Comparison of ENCODE assay signal across 11 mouse cellular contexts in the genomic region with DNA sequence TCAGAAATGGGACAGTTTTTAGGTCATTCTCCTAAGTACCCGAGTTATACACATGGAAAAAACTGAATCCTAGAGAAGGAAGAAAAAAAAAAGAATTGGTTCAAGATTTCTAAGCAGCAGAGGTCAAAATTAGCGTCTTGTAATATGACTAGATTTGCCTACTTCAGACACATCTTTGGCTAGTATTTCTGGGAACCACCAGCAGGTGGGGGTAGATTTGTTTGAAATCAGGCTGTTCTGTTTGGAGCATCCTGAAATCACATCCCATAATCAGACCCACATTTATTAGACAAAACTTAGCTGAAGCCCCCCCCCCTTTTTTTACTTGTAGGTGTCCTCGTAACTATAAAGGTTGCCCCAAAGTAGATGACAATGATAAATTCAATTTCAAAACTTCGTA. TPM values are rescaled to one million over a fixed set of nuclear protein-coding genes. Genes with fewer than 3 reads are reported as not detected.
DNase-seq lines count a peak whose midpoint lies in the region; ATAC-seq and TF ChIP-seq lines count a peak whose summit lies in the region.
"Had no signal": no experiment of that assay in that cellular context is flagged by ENCODE, and none has a peak within 500 bp of the region (broad histone marks: within the 10 kb centered on the region; RNA-seq: fewer than 3 reads in every experiment).

No protein-coding gene starts in this region.

- no peaks in the 10 kb centered on the region for H3K4me1 ChIP-seq in hindbrain, embryonic 11.5 days (replicated peaks; ENCODE audit: control insufficient read depth, insufficient read depth, low read length)
- H3K4me1 ChIP-seq in hindbrain, embryonic 13.5 days (replicated peaks), result no peaks in the 10 kb centered on the region
- no peaks in the 10 kb centered on the region for H3K4me1 ChIP-seq in lung, embryonic 14.5 days (ENCODE audit: insufficient read depth)
- H3K4me1 ChIP-seq: heart, embryonic 13.5 days had no signal

- H3K9me3 ChIP-seq in hindbrain, embryonic 11.5 days (ENCODE audit: control insufficient read depth, low read length), result no peaks in the 10 kb centered on the region
- no peaks in the 10 kb centered on the region for H3K9me3 ChIP-seq in hindbrain, embryonic 13.5 days
- no peaks in the 10 kb centered on the region for H3K9me3 ChIP-seq in lung, embryonic 14.5 days (ENCODE audit: low read depth, low read length)
- H3K9me3 ChIP-seq: heart, embryonic 13.5 days had no signal

- H3K27ac ChIP-seq in hindbrain, embryonic 11.5 days (ENCODE audit: low read depth, low read length), result no peak overlapping the region
- H3K27ac ChIP-seq in hindbrain, embryonic 13.5 days, result no peak overlapping the region
- H3K27ac ChIP-seq in lung, embryonic 14.5 days (ENCODE audit: low read depth), result no peak overlapping the region
- H3K27ac ChIP-seq: heart, embryonic 13.5 days had no signal

- H3K4me2 ChIP-seq in hindbrain, embryonic 11.5 days (replicated peaks; ENCODE audit: low read depth, low read length), result no peak overlapping the region
- H3K4me2 ChIP-seq in hindbrain, embryonic 13.5 days, result no peak overlapping the region
- H3K4me2 ChIP-seq in lung, embryonic 14.5 days, result no peak overlapping the region
- H3K4me2 ChIP-seq: heart, embryonic 13.5 days had no signal

- no peaks in the 10 kb centered on the region for H3K36me3 ChIP-seq in hindbrain, embryonic 11.5 days (ENCODE audit: control insufficient read depth, insufficient read depth, low read length)
- H3K36me3 ChIP-seq in hindbrain, embryonic 13.5 days, result no peaks in the 10 kb centered on the region
- no peaks in the 10 kb centered on the region for H3K36me3 ChIP-seq in lung, embryonic 14.5 days (ENCODE audit: insufficient read depth)
- H3K36me3 ChIP-seq: heart, embryonic 13.5 days had no signal

- H3K4me3 ChIP-seq in hindbrain, embryonic 11.5 days (ENCODE audit: low read depth, low read length), result no peak overlapping the region
- H3K4me3 ChIP-seq in hindbrain, embryonic 13.5 days, result no peak overlapping the region
- H3K4me3 ChIP-seq in lung, embryonic 14.5 days (ENCODE audit: low read depth, low read length), result no peak overlapping the region
- H3K4me3 ChIP-seq: heart, embryonic 13.5 days had no signal

- WGBS in hindbrain, embryonic 11.5 days, result 66% methylated on average over 4 of the region's 4 CpGs
- WGBS in hindbrain, embryonic 13.5 days, result 58% methylated on average over 4 of the region's 4 CpGs
- 52% methylated on average over 4 of the region's 4 CpGs for WGBS in lung, embryonic 14.5 days

- no peak for ATAC-seq in hindbrain, embryonic 11.5 days (ENCODE audit: low FRiP score)
- ATAC-seq in hindbrain, embryonic 13.5 days (ENCODE audit: low FRiP score), result no peak
- ATAC-seq in lung, embryonic 14.5 days (ENCODE audit: insufficient read depth), result no peak

- TF ChIP-seq CTCF in lung, embryonic 14.5 days (IDR thresholded peaks at IDR 0.05; ENCODE audit: low read depth), result peak; percentile 39; the same call in 1 of the 2 replicates

- H3K9ac ChIP-seq in hindbrain, embryonic 11.5 days (ENCODE audit: low read depth, low read length), result no peak overlapping the region
- H3K9ac ChIP-seq in hindbrain, embryonic 13.5 days, result no peak overlapping the region
- H3K9ac ChIP-seq in lung, embryonic 14.5 days, result no peak overlapping the region
- H3K9ac ChIP-seq: heart, embryonic 13.5 days had no signal

- H3K27me3 ChIP-seq in hindbrain, embryonic 11.5 days (ENCODE audit: control insufficient read depth, insufficient read depth, low read length), result no peaks in the 10 kb centered on the region
- H3K27me3 ChIP-seq in hindbrain, embryonic 13.5 days, result 0 out of 2 replicates have a peak, but pooled peaks cover 2% of the 10 kb centered on the region
- no peaks in the 10 kb centered on the region for H3K27me3 ChIP-seq in lung, embryonic 14.5 days (ENCODE audit: insufficient read depth, low read length)
- H3K27me3 ChIP-seq: heart, embryonic 13.5 days had no signal

- DNase-seq in hindbrain, embryonic 11.5 days (ENCODE audit: low spot score), result peak; percentile 19
- peak; percentile 62 for DNase-seq in lung, embryonic 14.5 days
- DNase-seq in lung, adult 18-20 months, result no peak
- peak; percentile 34 for DNase-seq in R1 (ENCODE audit: low read depth, low spot score)
- DNase-seq in layer of hippocampus, postnatal 10 days (ENCODE audit: low spot score in 2 of 2), result peak; percentile 12 to 41
- no peak for DNase-seq in ovary, postnatal 10 days (ENCODE audit: low spot score)
- DNase-seq in gastrocnemius, postnatal 25 days, result no peak

RNA-seq across cellular contexts. Expression of a gene that starts 35.6 kb away (rescaled TPM):
- 0.14 TPM in 1 of 2 replicates, not detected in the other for polyA plus RNA-seq in hindbrain, embryonic 11.5 days (2014; fragmentation: Nextera tagmentation; extraction: Ambion mirVana)
- polyA plus RNA-seq in hindbrain, embryonic 13.5 days (2015; fragmentation: Nextera tagmentation; extraction: Ambion mirVana), result not detected in 2 replicates
- not detected in 2 replicates for polyA plus RNA-seq in lung, embryonic 14.5 days (2014; fragmentation: Nextera tagmentation; extraction: Ambion mirVana)
- total RNA-seq in layer of hippocampus, postnatal 10 days (2021), result not detected
- not detected for total RNA-seq in gastrocnemius, postnatal 25 days (2021)
- total RNA-seq: layer of hippocampus, postnatal 14 days had no signal
- polyA plus RNA-seq: spleen, adult 2 months had no signal

Comparison
In these comparisons a context has a peak if more than half of its experiments do, and no peak if none do; other contexts are left out.
1. DNase-seq: peak in hindbrain, embryonic 11.5 days (single experiment), lung, embryonic 14.5 days (single experiment), R1 (single experiment) and layer of hippocampus, postnatal 10 days (2 of 2); none in lung, adult 18-20 months (0 of 2), ovary, postnatal 10 days (single experiment) and gastrocnemius, postnatal 25 days (single experiment).